Mouse (Mus musculus): Measurements from ENCODE around the gene Epb41l4b.

GRCm38 (mm10) chr4:57189881-57190280, 46.6 kb upstream of the Epb41l4b start:
- no peak for TF ChIP-seq CTCF (IDR thresholded peaks at IDR 0.05; ENCODE audit: low read depth)
- TF ChIP-seq EP300 (optimal IDR thresholded peaks at IDR 0.05): no peak
